Mouse (Mus musculus): ENCODE results near the gene Camk2d. TPM values are rescaled to one million over a fixed set of nuclear protein-coding genes. Genes with fewer than 3 reads are reported as not detected.

Camk2d gene
- polyA plus RNA-seq, 1 experiment from 2014 or later, result 37.8 TPM

GRCm38 (mm10) chr3:126737128-126737527 is 141.0 kb downstream of the Camk2d start:
- Histone ChIP-seq H3K36me3 (no peaks in the 10 kb centered on the region), H3K27me3 (replicated peaks) (no peaks in the 10 kb centered on the region), H3K4me2 (replicated peaks) (no peak overlapping the region), H3K9ac (no peak overlapping the region), H3K27ac (no peak overlapping the region), H3K4me3 (replicated peaks) (no peak overlapping the region), H3K4me1 (replicated peaks) (no peaks in the 10 kb centered on the region), H3K9me3 (no peaks in the 10 kb centered on the region)
- no peak for ATAC-seq
- 81% methylated on average over 2 of the region's 2 CpGs for WGBS

GRCm38 (mm10) chr3:126740146-126740545 is 144.0 kb downstream of the Camk2d start:
- 85% methylated on average over 1 of the region's 1 CpGs for WGBS
- no peak for ATAC-seq
- H3K9me3 ChIP-seq, result no peaks in the 10 kb centered on the region

GRCm38 (mm10) chr3:126744432-126745133 is 148.5 kb downstream of the Camk2d start:
- H3K4me1 ChIP-seq (replicated peaks), result no peaks in the 10 kb centered on the region
- no peaks in the 10 kb centered on the region for H3K9me3 ChIP-seq
- no peak overlapping the region for H3K4me3 ChIP-seq (replicated peaks)
- no peak overlapping the region for H3K4me2 ChIP-seq (replicated peaks)
- no peak overlapping the region for H3K9ac ChIP-seq
- no peak for ATAC-seq
- WGBS, result 76% methylated on average over 3 of the region's 3 CpGs
- H3K36me3 ChIP-seq, result no peaks in the 10 kb centered on the region
- no peak overlapping the region for H3K27ac ChIP-seq
- no peaks in the 10 kb centered on the region for H3K27me3 ChIP-seq (replicated peaks)

More at GRCm38 (mm10) chr3:126740146-126740545, 144.0 kb downstream of the Camk2d start:
- Histone ChIP-seq H3K27ac (no peak overlapping the region), H3K27me3 (replicated peaks) (no peaks in the 10 kb centered on the region), H3K36me3 (no peaks in the 10 kb centered on the region), H3K4me1 (replicated peaks) (no peaks in the 10 kb centered on the region), H3K4me3 (replicated peaks) (no peak overlapping the region), H3K4me2 (replicated peaks) (no peak overlapping the region), H3K9ac (no peak overlapping the region)

GRCm38 (mm10) chr3:126746148-126746803 is 150.2 kb downstream of the Camk2d start:
- Histone ChIP-seq H3K36me3 (no peaks in the 10 kb centered on the region), H3K27ac (no peak overlapping the region), H3K4me1 (replicated peaks) (no peaks in the 10 kb centered on the region), H3K27me3 (replicated peaks) (no peaks in the 10 kb centered on the region), H3K4me3 (replicated peaks) (no peak overlapping the region), H3K4me2 (replicated peaks) (no peak overlapping the region), H3K9me3 (no peaks in the 10 kb centered on the region), H3K9ac (no peak overlapping the region)
- ATAC-seq, result peak; percentile 65
- 63% methylated on average over 11 of the region's 11 CpGs for WGBS

DNA sequence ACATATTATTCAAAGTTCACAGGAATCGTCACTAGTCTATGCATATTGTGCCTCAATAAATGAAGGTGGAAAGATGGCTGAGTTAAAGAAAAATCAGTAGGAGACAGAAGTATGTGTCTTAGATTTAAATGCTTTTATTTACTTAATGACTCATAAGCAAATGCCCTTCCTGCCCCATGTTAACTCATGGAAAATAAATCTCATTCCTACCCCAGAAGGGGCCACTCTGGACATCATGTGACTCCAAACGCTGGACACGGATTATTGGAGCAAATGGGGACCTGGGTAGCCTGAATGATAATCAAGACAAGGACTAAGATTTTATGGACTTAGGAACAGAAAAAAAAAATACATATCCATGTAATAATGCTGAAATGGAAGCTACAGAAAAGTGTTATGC is 151.5 kb downstream of the Camk2d start:
- no peaks in the 10 kb centered on the region for H3K27me3 ChIP-seq (replicated peaks)
- no peaks in the 10 kb centered on the region for H3K4me1 ChIP-seq (replicated peaks)
- no peak overlapping the region for H3K9ac ChIP-seq
- WGBS, result 77% methylated on average over 3 of the region's 3 CpGs
- H3K4me2 ChIP-seq (replicated peaks), result no peak overlapping the region
- no peaks in the 10 kb centered on the region for H3K36me3 ChIP-seq
- no peak for ATAC-seq
- no peak overlapping the region for H3K4me3 ChIP-seq (replicated peaks)
- H3K27ac ChIP-seq, result no peak overlapping the region
- no peaks in the 10 kb centered on the region for H3K9me3 ChIP-seq

GRCm38 (mm10) chr3:126751377-126752098 is 155.4 kb downstream of the Camk2d start:
- Histone ChIP-seq H3K9ac (no peak overlapping the region), H3K9me3 (no peaks in the 10 kb centered on the region), H3K36me3 (no peaks in the 10 kb centered on the region), H3K27me3 (replicated peaks) (no peaks in the 10 kb centered on the region), H3K4me1 (replicated peaks) (no peaks in the 10 kb centered on the region), H3K27ac (no peak overlapping the region), H3K4me2 (replicated peaks) (no peak overlapping the region), H3K4me3 (replicated peaks) (no peak overlapping the region)
- WGBS, result 65% methylated on average over 7 of the region's 7 CpGs
- peak; percentile 84 for ATAC-seq

DNA sequence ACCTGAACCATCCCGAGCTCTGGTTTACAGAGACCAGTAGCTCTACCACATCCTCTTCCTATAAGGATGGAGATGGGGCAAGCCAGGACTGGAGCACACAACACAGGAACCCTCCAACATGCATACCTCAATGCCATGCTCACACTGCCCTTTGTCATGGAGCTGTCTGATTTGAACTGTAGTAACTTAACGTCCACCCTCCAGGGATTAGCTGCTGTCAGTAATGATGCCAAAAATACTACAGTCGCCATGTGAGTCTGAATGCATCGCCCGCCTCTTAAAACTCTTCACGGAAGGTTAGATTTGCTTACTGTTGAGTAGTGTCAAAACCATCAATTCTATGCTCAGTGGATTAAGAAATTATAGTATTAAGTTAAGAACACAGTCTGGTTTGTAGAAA is 156.9 kb downstream of the Camk2d start:
- no peak overlapping the region for H3K4me2 ChIP-seq (replicated peaks)
- no peaks in the 10 kb centered on the region for H3K4me1 ChIP-seq (replicated peaks)
- no peaks in the 10 kb centered on the region for H3K27me3 ChIP-seq (replicated peaks)
- H3K27ac ChIP-seq, result no peak overlapping the region
- no peak overlapping the region for H3K9ac ChIP-seq
- H3K36me3 ChIP-seq, result no peaks in the 10 kb centered on the region
- 89% methylated on average over 6 of the region's 6 CpGs for WGBS
- no peaks in the 10 kb centered on the region for H3K9me3 ChIP-seq
- no peak overlapping the region for H3K4me3 ChIP-seq (replicated peaks)
- ATAC-seq, result no peak

GRCm38 (mm10) chr3:126758398-126758797 is 162.3 kb downstream of the Camk2d start:
- WGBS, result 85% methylated on average over 1 of the region's 1 CpGs
- Histone ChIP-seq H3K4me3 (replicated peaks) (no peak overlapping the region), H3K36me3 (no peaks in the 10 kb centered on the region), H3K27ac (no peak overlapping the region), H3K27me3 (replicated peaks) (no peaks in the 10 kb centered on the region), H3K9ac (no peak overlapping the region), H3K4me2 (replicated peaks) (no peak overlapping the region), H3K9me3 (no peaks in the 10 kb centered on the region), H3K4me1 (replicated peaks) (no peaks in the 10 kb centered on the region)
- ATAC-seq, result no peak

DNA sequence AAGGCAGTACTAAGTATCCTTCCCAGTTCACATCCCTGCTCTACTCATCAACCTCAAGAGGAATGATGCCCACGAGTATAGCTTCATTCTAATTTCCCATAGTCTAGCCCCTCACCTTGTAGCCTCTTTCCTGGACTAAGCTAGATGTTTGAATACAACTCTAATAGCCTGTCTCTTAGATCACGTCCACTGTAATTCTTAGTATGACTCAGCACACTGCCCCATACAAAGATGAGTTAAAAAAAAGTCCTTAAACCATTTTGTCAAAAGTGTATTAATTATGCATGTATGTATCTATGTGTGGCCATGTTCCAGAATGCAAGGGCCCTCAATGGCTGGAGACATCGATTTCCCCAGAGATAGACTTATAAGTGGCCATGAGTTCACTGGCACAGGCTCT is 164.5 kb downstream of the Camk2d start:
- H3K4me1 ChIP-seq (replicated peaks), result no peaks in the 10 kb centered on the region
- no peaks in the 10 kb centered on the region for H3K36me3 ChIP-seq
- no peak overlapping the region for H3K9ac ChIP-seq
- no peaks in the 10 kb centered on the region for H3K9me3 ChIP-seq
- WGBS, result 87% methylated on average over 3 of the region's 3 CpGs
- no peak overlapping the region for H3K27ac ChIP-seq
- H3K4me2 ChIP-seq (replicated peaks), result no peak overlapping the region
- ATAC-seq, result no peak
- no peaks in the 10 kb centered on the region for H3K27me3 ChIP-seq (replicated peaks)
- no peak overlapping the region for H3K4me3 ChIP-seq (replicated peaks)

GRCm38 (mm10) chr3:126764745-126765144 is 168.6 kb downstream of the Camk2d start:
- no peak overlapping the region for H3K4me2 ChIP-seq (replicated peaks)
- no peak overlapping the region for H3K4me3 ChIP-seq (replicated peaks)
- no peaks in the 10 kb centered on the region for H3K9me3 ChIP-seq
- no peaks in the 10 kb centered on the region for H3K36me3 ChIP-seq
- H3K9ac ChIP-seq, result no peak overlapping the region
- H3K27me3 ChIP-seq (replicated peaks), result no peaks in the 10 kb centered on the region
- ATAC-seq, result no peak
- H3K27ac ChIP-seq, result no peak overlapping the region
- 94% methylated on average over 4 of the region's 4 CpGs for WGBS
- no peaks in the 10 kb centered on the region for H3K4me1 ChIP-seq (replicated peaks)

DNA sequence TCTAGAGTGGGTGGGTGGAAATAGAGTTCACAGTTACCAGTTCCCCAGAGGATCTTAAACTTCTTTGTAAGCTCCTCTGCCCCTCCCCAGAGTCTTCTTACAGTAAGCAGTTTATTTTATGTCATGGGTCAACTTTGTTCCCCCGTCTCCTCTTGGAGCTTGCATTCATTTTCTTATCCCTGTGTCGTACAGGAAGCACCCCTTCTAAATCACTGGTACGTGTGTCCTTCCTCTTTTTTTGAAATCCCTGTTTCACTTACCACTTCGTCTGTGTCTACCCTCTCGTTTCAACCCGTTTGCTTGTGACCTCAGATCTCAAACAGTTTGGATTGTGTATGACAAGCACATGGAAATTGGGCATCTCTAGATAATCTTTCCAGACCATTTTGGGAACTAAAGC is 174.0 kb downstream of the Camk2d start:
- 41% methylated on average over 6 of the region's 6 CpGs for WGBS
- Histone ChIP-seq H3K4me1 (replicated peaks) (no peaks in the 10 kb centered on the region), H3K9ac (no peak overlapping the region), H3K4me2 (replicated peaks) (no peak overlapping the region), H3K4me3 (replicated peaks) (no peak overlapping the region), H3K27me3 (replicated peaks) (no peaks in the 10 kb centered on the region), H3K27ac (no peak overlapping the region), H3K9me3 (no peaks in the 10 kb centered on the region), H3K36me3 (no peaks in the 10 kb centered on the region)
- ATAC-seq, result no peak

DNA sequence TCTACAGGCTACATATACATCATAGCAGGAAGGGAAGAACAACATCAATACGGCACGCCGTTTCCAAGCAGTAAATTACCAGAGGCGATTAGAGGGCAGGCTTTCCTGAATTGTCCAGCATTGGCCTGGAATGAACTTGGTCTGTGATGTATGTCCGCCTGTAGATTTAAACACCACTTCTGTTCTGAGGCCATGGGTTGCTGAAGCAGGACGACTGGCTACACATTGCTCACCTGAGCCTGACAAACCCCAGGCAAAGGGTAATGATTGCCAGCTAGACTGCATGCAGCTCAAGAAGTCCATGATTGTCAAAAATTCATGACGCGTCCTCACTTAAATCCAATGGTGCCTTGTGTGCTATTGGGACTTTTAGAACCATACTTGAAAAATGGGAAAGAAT is 174.9 kb downstream of the Camk2d start:
- WGBS, result 58% methylated on average over 8 of the region's 8 CpGs
- no peak overlapping the region for H3K27ac ChIP-seq
- no peaks in the 10 kb centered on the region for H3K36me3 ChIP-seq
- no peak overlapping the region for H3K4me3 ChIP-seq (replicated peaks)
- H3K9ac ChIP-seq, result no peak overlapping the region
- H3K27me3 ChIP-seq (replicated peaks), result no peaks in the 10 kb centered on the region
- no peaks in the 10 kb centered on the region for H3K9me3 ChIP-seq
- ATAC-seq, result peak; percentile 34; the same call in 1 of the 2 replicates
- H3K4me1 ChIP-seq (replicated peaks), result no peaks in the 10 kb centered on the region
- no peak overlapping the region for H3K4me2 ChIP-seq (replicated peaks)
